Mouse (Mus musculus): ENCODE results near the gene Arid3c.
"Not testable (repeated sequence)": the region's sequence is repeated elsewhere in the genome, so short reads cannot be mapped to it uniquely, and the experiment has no call there.

- not testable (repeated sequence) for TF ChIP-seq CTCF (conservative IDR thresholded peaks at IDR 0.05; ENCODE audit: insufficient read depth, insufficient read length, low read depth, low read length); POLR2A (IDR thresholded peaks at IDR 0.05; ENCODE audit: low read depth, low read length)
These were observed 40.9 kb downstream of the Arid3c start for GRCm38 (mm10) chr4:41690014-41690413.
